In the genomic region with DNA sequence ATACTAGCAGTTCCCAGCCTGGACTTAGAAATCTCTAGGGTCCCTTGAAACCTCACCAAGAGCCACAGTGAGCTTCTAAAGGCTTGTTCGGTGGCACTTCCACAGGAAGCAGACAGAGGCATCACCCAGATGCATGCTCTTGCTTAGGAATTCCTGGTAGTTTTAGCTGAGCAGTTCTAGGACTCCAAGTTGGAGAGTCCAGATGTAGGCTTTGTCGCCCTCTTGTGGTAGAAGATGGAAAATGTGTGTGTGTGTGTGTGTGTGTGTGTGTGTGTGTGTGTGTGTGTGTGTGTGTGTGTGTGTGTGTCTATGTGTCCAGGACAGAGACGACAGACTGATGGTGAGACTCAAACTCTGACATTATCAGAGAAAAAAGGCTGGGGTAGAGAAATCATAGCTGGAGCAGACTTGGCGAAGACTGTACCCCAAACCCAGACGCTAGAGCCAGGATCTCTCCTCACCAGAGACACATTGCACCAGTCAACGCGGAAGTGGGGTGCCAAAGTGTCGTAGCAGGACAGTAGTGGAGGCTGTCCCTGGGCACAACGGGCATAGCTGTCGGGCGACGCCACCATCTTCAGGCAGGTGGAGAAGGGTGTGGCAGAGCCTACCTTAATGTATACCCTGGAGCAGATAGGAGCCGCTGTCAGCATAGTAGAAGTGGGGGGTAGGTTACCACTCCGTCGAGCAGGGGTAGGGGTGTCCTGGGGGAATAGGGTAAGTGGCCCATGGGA, we compare ENCODE assay signal across 7 mouse cellular contexts. TPM values are rescaled to one million over a fixed set of nuclear protein-coding genes. Genes with fewer than 3 reads are reported as not detected.
DNase-seq lines count a peak whose midpoint lies in the region; ATAC-seq and TF ChIP-seq lines count a peak whose summit lies in the region.

No protein-coding gene starts in this region.

- no peak overlapping the region for H3K4me3 ChIP-seq in MEL (ENCODE audit: control insufficient read depth in 1 of 2, insufficient read depth in 1 of 2, low read depth in 2 of 2, low read length in 2 of 2)
- no peak overlapping the region for H3K4me3 ChIP-seq in kidney, embryonic 14.5 days (ENCODE audit: low read length)
- no peak overlapping the region for H3K4me3 ChIP-seq in lung, embryonic 14.5 days (ENCODE audit: low read depth, low read length)

- peak; percentile 60 for DNase-seq in CD4-positive helper T cell, adult 2 months (ENCODE audit: low read depth, low spot score)
- DNase-seq in MEL (ENCODE audit: low read depth, low spot score): peak; percentile 74
- DNase-seq in cerebellum, postnatal 36 days: peak; percentile 73 to 83
- DNase-seq in gastrocnemius, adult 8-10 months (ENCODE audit: low spot score in 2 of 2): peak; percentile 59 to 66
- DNase-seq in lung, embryonic 14.5 days: peak; percentile 93
- DNase-seq in retina, postnatal 1 day: peak; percentile 86

- H3K9ac ChIP-seq in MEL (ENCODE audit: control insufficient read depth, low read depth, low read length, poor library complexity, severe bottlenecking): no peak overlapping the region
- H3K9ac ChIP-seq in kidney, embryonic 14.5 days (ENCODE audit: low read depth, low read length): no peak overlapping the region
- H3K9ac ChIP-seq in lung, embryonic 14.5 days: no peak overlapping the region

- no peaks in the 10 kb centered on the region for H3K9me3 ChIP-seq in MEL (replicated peaks; ENCODE audit: insufficient read depth, low read length)
- H3K9me3 ChIP-seq in kidney, embryonic 14.5 days (ENCODE audit: control insufficient read depth, low read length): no peaks in the 10 kb centered on the region
- no peaks in the 10 kb centered on the region for H3K9me3 ChIP-seq in lung, embryonic 14.5 days (ENCODE audit: low read depth, low read length)

- peak; percentile 71 for TF ChIP-seq RAD21 in MEL (IDR thresholded peaks at IDR 0.05; ENCODE audit: low read depth, low read length)

- H3K36me3 ChIP-seq in MEL (ENCODE audit: control insufficient read depth in 1 of 2, insufficient read depth in 2 of 2, low read length in 2 of 2): no peaks in the 10 kb centered on the region
- H3K36me3 ChIP-seq in kidney, embryonic 14.5 days (ENCODE audit: control insufficient read depth, insufficient read depth, low read length): no peaks in the 10 kb centered on the region
- no peaks in the 10 kb centered on the region for H3K36me3 ChIP-seq in lung, embryonic 14.5 days (ENCODE audit: insufficient read depth)

- no peak overlapping the region for H3K4me2 ChIP-seq in kidney, embryonic 14.5 days (replicated peaks; ENCODE audit: low read depth, low read length)
- H3K4me2 ChIP-seq in lung, embryonic 14.5 days: no peak overlapping the region

- H3K27me3 ChIP-seq in MEL (ENCODE audit: control insufficient read depth in 1 of 2, insufficient read depth in 2 of 2, low read length in 2 of 2): peaks cover 19 to 20% of the 10 kb centered on the region in 2 experiments
- peaks cover 4% of the 10 kb centered on the region; the same call in 1 of the 2 replicates for H3K27me3 ChIP-seq in kidney, embryonic 14.5 days (ENCODE audit: control insufficient read depth, insufficient read depth, low read length)
- H3K27me3 ChIP-seq in lung, embryonic 14.5 days (ENCODE audit: insufficient read depth, low read length): no peaks in the 10 kb centered on the region

- H3K27ac ChIP-seq in MEL (ENCODE audit: control insufficient read depth, low read depth, low read length): no peak overlapping the region
- H3K27ac ChIP-seq in kidney, embryonic 14.5 days (ENCODE audit: low read depth, low read length): no peak overlapping the region
- no peak overlapping the region for H3K27ac ChIP-seq in lung, embryonic 14.5 days (ENCODE audit: low read depth)

- no peak for TF ChIP-seq EP300 in MEL (IDR thresholded peaks at IDR 0.05; ENCODE audit: low read depth in 1 of 2, low read length in 2 of 2)

- 59% methylated on average over 15 of the region's 15 CpGs for WGBS in kidney, embryonic 14.5 days
- 53% methylated on average over 15 of the region's 15 CpGs for WGBS in lung, embryonic 14.5 days

- TF ChIP-seq POLR2A in MEL (IDR thresholded peaks at IDR 0.05; ENCODE audit: control insufficient read depth in 1 of 2, insufficient read depth in 1 of 2, low read depth in 1 of 2, low read length in 2 of 2, poor library complexity in 1 of 2): no peak

- no peaks in the 10 kb centered on the region for H3K79me2 ChIP-seq in MEL (ENCODE audit: control insufficient read depth, insufficient read depth, low read length, poor library complexity)

- H3K4me1 ChIP-seq in MEL (ENCODE audit: control insufficient read depth in 1 of 2, insufficient read depth in 2 of 2, low read length in 2 of 2): peaks cover 0 to 3% of the 10 kb centered on the region in 2 experiments; a peak in 1 of 4 replicates
- H3K4me1 ChIP-seq in kidney, embryonic 14.5 days (ENCODE audit: control insufficient read depth, insufficient read depth, low read length): no peaks in the 10 kb centered on the region
- no peaks in the 10 kb centered on the region for H3K4me1 ChIP-seq in lung, embryonic 14.5 days (ENCODE audit: insufficient read depth)

- peak; percentile 25 for ATAC-seq in kidney, embryonic 14.5 days (ENCODE audit: low FRiP score, low TSS enrichment)
- peak; percentile 64; the same call in 1 of the 2 replicates for ATAC-seq in lung, embryonic 14.5 days (ENCODE audit: insufficient read depth)

- TF ChIP-seq CTCF in MEL (IDR thresholded peaks at IDR 0.05 in 2 of 3, conservative IDR thresholded peaks at IDR 0.05 in 1 of 3; ENCODE audit: control insufficient read depth in 1 of 3, insufficient read depth in 1 of 3, low read depth in 2 of 3, low read length in 3 of 3, poor library complexity in 1 of 3, severe bottlenecking in 1 of 3): peak; percentile 58 to 85 (median 67)
- peak; percentile 96 for TF ChIP-seq CTCF in lung, embryonic 14.5 days (IDR thresholded peaks at IDR 0.05; ENCODE audit: low read depth)

TF ChIP-seq in MEL, 35 proteins besides CTCF, POLR2A, EP300 and RAD21 (continues in another document):
- TF ChIP-seq NELFE (IDR thresholded peaks at IDR 0.05; ENCODE audit: low read depth, low read length) (no peak), CHD1 (IDR thresholded peaks at IDR 0.05; ENCODE audit: low read depth, low read length) (no peak), ELF1 (IDR thresholded peaks at IDR 0.05; ENCODE audit: low read depth, low read length) (0 out of 2 replicates have a peak, but pooled peaks have one; percentile 23), TAL1 (IDR thresholded peaks at IDR 0.05; ENCODE audit: low read length) (no peak), POLR2AphosphoS2 (IDR thresholded peaks at IDR 0.05; ENCODE audit: low read length) (no peak), MEF2A (IDR thresholded peaks at IDR 0.05; ENCODE audit: extremely low read depth, insufficient replicate concordance, low read depth, low read length, poor library complexity, severe bottlenecking) (no peak), KAT2A (conservative IDR thresholded peaks at IDR 0.05; ENCODE audit: low read depth, low read length) (no peak), SMC3 (IDR thresholded peaks at IDR 0.05; ENCODE audit: low read depth, low read length) (peak; percentile 79), NRF1 (IDR thresholded peaks at IDR 0.05; ENCODE audit: insufficient read depth, low read depth, low read length, poor library complexity, severe bottlenecking) (0 out of 2 replicates have a peak, but pooled peaks have one; percentile 19), BHLHE40 (IDR thresholded peaks at IDR 0.05; ENCODE audit: borderline replicate concordance, low read depth, low read length) (no peak), UBTF (IDR thresholded peaks at IDR 0.05; ENCODE audit: borderline replicate concordance, insufficient read depth, low read depth, low read length) (no peak), ZC3H11A (IDR thresholded peaks at IDR 0.05; ENCODE audit: low read depth, low read length) (peak; percentile 49)

RNA-seq across cellular contexts. Expression of a gene that starts 3.0 kb away (rescaled TPM):
- total RNA-seq in MEL (2012; rRNA removed): not detected in 2 replicates
- not detected for polyA plus RNA-seq in MEL (2012; ENCODE audit: insufficient read depth in 1 of 2, insufficient read length in 2 of 2, low read depth in 1 of 2, low replicate concordance in 2 of 2, missing spikeins in 1 of 2)
- total RNA-seq in gastrocnemius, adult 8-10 months (2022): not detected
- polyA plus RNA-seq in kidney, embryonic 14.5 days (2014; fragmentation: Nextera tagmentation; extraction: Ambion mirVana): not detected in 2 replicates
- polyA plus RNA-seq in lung, embryonic 14.5 days (2014; fragmentation: Nextera tagmentation; extraction: Ambion mirVana): not detected in 2 replicates

RNA-seq across cellular contexts. Expression of a gene that starts 5.8 kb away (rescaled TPM):
- not detected in 2 replicates for total RNA-seq in MEL (2012; rRNA removed)
- polyA plus RNA-seq in MEL (2012; ENCODE audit: insufficient read depth in 1 of 2, insufficient read length in 2 of 2, low read depth in 1 of 2, low replicate concordance in 2 of 2, missing spikeins in 1 of 2): not detected
- 100 to 1,000 TPM; 272 to 306 (median 288) TPM for total RNA-seq in gastrocnemius, adult 8-10 months (2022)
- 0.24 TPM in 1 of 2 replicates, not detected in the other for polyA plus RNA-seq in kidney, embryonic 14.5 days (2014; fragmentation: Nextera tagmentation; extraction: Ambion mirVana)
- polyA plus RNA-seq in lung, embryonic 14.5 days (2014; fragmentation: Nextera tagmentation; extraction: Ambion mirVana): 0.35 TPM in 1 of 2 replicates, not detected in the other

RNA-seq across cellular contexts. Expression of a gene that starts 20.5 kb away (rescaled TPM):
- total RNA-seq in MEL (2012; rRNA removed): 113 and 150 TPM in 2 replicates
- 100 to 1,000 TPM in 1 of 2 experiments, 10 to 100 TPM in 1; 47.0 to 169 TPM for polyA plus RNA-seq in MEL (2012; ENCODE audit: insufficient read depth in 1 of 2, insufficient read length in 2 of 2, low read depth in 1 of 2, low replicate concordance in 2 of 2, missing spikeins in 1 of 2)
- total RNA-seq in gastrocnemius, adult 8-10 months (2022): 10 to 100 TPM; 15.8 to 23.9 (median 19.4) TPM
- 12.0 and 14.6 TPM in 2 replicates for polyA plus RNA-seq in kidney, embryonic 14.5 days (2014; fragmentation: Nextera tagmentation; extraction: Ambion mirVana)
- polyA plus RNA-seq in lung, embryonic 14.5 days (2014; fragmentation: Nextera tagmentation; extraction: Ambion mirVana): 13.0 and 14.3 TPM in 2 replicates

RNA-seq across cellular contexts. Expression of a gene that starts 34.4 kb away (rescaled TPM):
- total RNA-seq in MEL (2012; rRNA removed): 0.12 and 0.20 TPM in 2 replicates
- polyA plus RNA-seq in MEL (2012; ENCODE audit: insufficient read depth in 1 of 2, insufficient read length in 2 of 2, low read depth in 1 of 2, low replicate concordance in 2 of 2, missing spikeins in 1 of 2): under 1 TPM in 1 of 2 experiments, not detected in 1; 0.61 TPM
- 10 to 100 TPM; 30.9 to 90.6 (median 45.9) TPM for total RNA-seq in gastrocnemius, adult 8-10 months (2022)
- 248 and 380 TPM in 2 replicates for polyA plus RNA-seq in kidney, embryonic 14.5 days (2014; fragmentation: Nextera tagmentation; extraction: Ambion mirVana)
- 1,035 and 1,062 TPM in 2 replicates for polyA plus RNA-seq in lung, embryonic 14.5 days (2014; fragmentation: Nextera tagmentation; extraction: Ambion mirVana)

RNA-seq across cellular contexts. Expression of a gene that starts 39.3 kb away (rescaled TPM):
- total RNA-seq in MEL (2012; rRNA removed): 35.8 and 57.6 TPM in 2 replicates
- 1,000 to 10,000 TPM in 1 of 2 experiments, 100 to 1,000 TPM in 1; 101 to 1,219 TPM for polyA plus RNA-seq in MEL (2012; ENCODE audit: insufficient read depth in 1 of 2, insufficient read length in 2 of 2, low read depth in 1 of 2, low replicate concordance in 2 of 2, missing spikeins in 1 of 2)
- under 1 TPM; 0.24 to 0.62 (median 0.45) TPM for total RNA-seq in gastrocnemius, adult 8-10 months (2022)
- polyA plus RNA-seq in kidney, embryonic 14.5 days (2014; fragmentation: Nextera tagmentation; extraction: Ambion mirVana): 14.7 and 18.3 TPM in 2 replicates
- polyA plus RNA-seq in lung, embryonic 14.5 days (2014; fragmentation: Nextera tagmentation; extraction: Ambion mirVana): 22.7 and 24.5 TPM in 2 replicates
